Mouse (Mus musculus) skeletal muscle tissue, adult 2 months (tissue): ENCODE measurements around the gene Atp6v1c2.
A peak's percentile ranks its signal among the peaks of the same experiment; 100 is the strongest.

Experiments used
- DNase-seq: peaks from one replicate; pipeline ENCODE4 v3.0.0-alpha.2; 2012; ENCODE audit warnings: low read depth, low spot score

Atp6v1c2 gene

GRCm38 (mm10) chr12:17329259-17329658, at the start of gene Atp6v1c2:
Gene Atp6v1c2 (minus strand): TSS chr12:17329359.
- no peak for DNase-seq

DNA sequence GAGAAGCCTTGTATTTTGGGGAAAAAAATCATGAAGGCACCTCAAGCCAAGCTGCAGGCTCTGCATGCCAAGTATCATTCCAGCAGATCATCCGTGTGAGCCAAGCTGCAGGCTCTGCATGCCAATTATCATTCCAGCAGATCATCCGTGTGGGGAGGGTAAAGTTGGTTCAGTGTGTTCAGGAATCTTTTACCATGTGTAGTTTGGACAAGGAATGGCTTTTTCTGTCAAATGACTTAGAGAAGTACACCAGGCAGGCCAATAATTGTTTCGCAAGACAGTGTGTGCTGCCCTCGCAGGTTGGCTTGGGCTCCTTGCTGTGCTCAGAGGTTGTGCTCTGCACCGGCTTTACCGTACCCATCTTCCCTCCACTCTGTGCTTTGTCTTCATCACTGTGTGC, 47.4 kb upstream of the Atp6v1c2 start:
- no peak for DNase-seq

DNA sequence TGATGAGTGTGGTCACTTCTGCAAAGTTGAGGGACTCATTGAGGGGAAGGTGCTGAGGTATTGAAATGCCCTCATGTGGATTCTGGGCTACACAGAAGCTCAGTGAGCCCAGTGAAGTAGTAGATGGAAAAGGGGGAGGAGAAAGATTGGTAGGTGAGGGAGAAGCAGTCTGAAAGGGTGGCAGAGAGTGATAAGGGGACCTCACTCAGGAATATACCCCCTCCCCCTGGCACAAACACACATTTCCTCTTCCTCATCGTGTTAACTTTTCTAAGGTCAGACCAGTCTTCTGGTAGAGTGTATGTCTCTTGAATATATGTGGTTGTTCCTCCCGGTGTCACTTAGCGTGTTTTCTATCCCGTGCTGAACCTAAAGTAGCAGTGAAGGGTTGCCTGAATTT, 46.1 kb upstream of the Atp6v1c2 start:
- no peak for DNase-seq

DNA sequence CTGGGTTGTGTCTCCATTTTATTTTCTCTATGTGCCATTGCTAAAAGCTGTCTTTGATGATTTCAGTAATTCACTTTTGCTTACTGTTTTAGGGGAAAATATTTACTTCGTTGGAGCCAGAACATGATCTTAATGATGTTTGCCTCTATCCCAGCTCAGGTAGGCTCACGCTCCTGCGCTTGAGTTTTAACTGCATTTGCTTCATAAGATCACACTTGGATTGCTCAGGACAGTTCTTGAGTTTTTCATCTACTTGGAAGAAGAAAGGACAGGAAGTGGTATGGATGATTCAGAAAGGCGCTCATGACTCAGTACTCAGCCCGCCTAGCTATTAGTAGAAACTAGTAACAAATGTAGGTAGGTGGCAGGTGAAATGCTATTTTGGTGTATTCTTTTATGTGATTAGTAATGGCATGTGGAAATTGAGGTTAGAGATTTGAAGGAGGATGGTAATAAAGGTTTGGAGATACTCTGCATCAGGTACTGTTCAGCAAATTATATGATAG, 44.4 kb upstream of the Atp6v1c2 start:
- DNase-seq, result no peak

GRCm38 (mm10) chr12:17372696-17373095, 43.5 kb upstream of the Atp6v1c2 start:
- DNase-seq, result no peak

DNA sequence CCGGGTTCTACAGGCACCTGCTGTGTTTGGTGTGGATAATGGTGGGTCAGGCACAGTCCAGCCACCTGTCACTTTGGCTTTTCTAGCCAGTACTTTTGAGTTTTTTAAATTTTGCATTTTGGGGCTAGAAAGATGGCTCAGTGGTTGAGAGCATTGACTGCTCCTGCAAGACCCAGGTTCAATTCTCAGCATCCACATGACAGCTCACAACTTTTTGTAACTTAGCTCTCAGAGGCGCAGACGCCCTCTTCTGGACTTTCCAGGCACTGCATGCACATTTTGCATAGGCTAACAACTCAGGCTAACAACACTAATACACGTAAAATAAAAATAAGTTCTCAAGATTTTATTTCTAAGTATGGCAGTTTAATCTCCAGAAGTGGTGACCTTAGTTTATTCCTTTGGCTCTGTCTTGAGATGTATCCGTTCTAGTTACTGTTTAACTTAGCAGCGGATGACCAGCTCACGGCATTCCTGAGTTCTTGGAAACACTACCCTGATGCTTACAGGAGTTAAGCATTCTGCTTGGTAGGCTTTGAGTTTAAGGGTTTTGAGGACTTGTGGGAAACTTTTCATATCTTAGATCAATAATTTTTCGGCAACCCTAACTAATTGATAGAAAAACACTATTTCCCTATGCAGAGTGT, 42.6 kb upstream of the Atp6v1c2 start:
- DNase-seq, result no peak

GRCm38 (mm10) chr12:17369551-17370325, 40.6 kb upstream of the Atp6v1c2 start:
- no peak for DNase-seq

DNA sequence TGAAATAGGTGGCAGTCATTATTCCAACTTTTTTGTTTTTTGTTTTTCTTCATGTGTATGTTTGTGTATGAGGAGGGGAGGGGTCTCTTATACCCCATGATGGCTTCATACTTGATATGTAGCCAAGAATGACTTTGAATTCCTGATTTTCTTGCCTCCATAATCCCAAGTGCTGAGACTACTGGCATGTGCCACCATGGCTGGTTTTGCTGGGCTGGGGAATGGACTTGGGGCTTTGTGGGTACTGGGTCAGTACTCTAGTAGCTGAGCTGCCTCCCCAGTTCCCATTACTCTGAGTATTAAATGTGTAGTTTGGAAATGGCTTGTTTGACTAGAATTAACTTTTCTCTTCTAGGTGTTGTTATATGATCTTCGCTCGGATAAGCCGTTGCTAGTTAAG, 40.0 kb upstream of the Atp6v1c2 start:
- no peak for DNase-seq

DNA sequence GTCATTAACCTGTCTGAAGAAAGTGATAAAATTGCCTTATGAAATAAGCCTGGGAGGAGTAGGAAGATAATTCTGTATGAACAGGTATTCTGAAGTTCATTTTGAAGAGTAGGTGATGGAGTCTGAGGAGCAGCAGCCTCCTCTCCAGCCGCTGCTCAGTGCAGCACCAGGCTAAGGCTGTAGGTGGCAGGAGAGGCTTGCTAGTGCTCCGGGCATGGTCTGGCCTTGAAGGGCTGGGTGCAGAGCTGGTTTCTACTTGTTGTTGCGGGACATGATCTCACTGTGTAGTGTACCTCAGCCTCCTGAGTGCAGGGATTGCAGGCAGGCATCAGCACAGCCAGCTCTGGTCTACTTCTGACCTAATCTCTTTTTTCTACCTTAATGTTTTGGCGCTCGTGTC, 37.8 kb upstream of the Atp6v1c2 start:
- no peak for DNase-seq

GRCm38 (mm10) chr12:17362316-17362715, 33.2 kb upstream of the Atp6v1c2 start:
- no peak for DNase-seq

- no peak for DNase-seq
Observed at GRCm38 (mm10) chr12:17360650-17361049, 31.5 kb upstream of the Atp6v1c2 start.

- no peak for DNase-seq
Observed at GRCm38 (mm10) chr12:17360104-17360503, 30.9 kb upstream of the Atp6v1c2 start.

DNA sequence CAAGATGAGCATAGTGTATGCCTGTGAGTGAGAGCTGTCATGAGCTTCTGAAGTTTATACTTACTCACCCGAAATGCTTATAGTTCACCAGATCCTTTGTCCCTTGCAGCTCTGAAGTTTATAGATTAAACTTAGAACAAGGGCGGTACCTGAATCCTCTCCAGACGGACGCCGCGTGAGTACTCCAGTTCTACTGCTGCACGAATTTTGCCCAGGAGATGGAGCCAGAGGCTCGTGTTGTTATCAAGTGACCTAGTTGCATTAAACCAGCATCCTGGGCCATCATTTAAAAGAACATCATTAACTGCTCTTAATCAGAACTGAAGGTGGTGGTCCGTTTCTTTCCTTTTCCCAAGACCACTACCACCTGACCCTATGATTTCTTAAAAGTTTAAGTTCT, 29.8 kb upstream of the Atp6v1c2 start:
- no peak for DNase-seq

GRCm38 (mm10) chr12:17357795-17358194, 28.6 kb upstream of the Atp6v1c2 start:
- no peak for DNase-seq

- no peak for DNase-seq
Observed at GRCm38 (mm10) chr12:17356853-17357252, 27.7 kb upstream of the Atp6v1c2 start.

GRCm38 (mm10) chr12:17350106-17350505, 20.9 kb upstream of the Atp6v1c2 start:
- no peak for DNase-seq

- DNase-seq, result peak; percentile 88
Observed at GRCm38 (mm10) chr12:17348048-17349036, 19.2 kb upstream of the Atp6v1c2 start, which contains the start of gene Nol10. Gene Nol10 (plus strand): TSS chr12:17348458.

- DNase-seq, result no peak
Observed at GRCm38 (mm10) chr12:17347327-17348047, 18.3 kb upstream of the Atp6v1c2 start.

DNA sequence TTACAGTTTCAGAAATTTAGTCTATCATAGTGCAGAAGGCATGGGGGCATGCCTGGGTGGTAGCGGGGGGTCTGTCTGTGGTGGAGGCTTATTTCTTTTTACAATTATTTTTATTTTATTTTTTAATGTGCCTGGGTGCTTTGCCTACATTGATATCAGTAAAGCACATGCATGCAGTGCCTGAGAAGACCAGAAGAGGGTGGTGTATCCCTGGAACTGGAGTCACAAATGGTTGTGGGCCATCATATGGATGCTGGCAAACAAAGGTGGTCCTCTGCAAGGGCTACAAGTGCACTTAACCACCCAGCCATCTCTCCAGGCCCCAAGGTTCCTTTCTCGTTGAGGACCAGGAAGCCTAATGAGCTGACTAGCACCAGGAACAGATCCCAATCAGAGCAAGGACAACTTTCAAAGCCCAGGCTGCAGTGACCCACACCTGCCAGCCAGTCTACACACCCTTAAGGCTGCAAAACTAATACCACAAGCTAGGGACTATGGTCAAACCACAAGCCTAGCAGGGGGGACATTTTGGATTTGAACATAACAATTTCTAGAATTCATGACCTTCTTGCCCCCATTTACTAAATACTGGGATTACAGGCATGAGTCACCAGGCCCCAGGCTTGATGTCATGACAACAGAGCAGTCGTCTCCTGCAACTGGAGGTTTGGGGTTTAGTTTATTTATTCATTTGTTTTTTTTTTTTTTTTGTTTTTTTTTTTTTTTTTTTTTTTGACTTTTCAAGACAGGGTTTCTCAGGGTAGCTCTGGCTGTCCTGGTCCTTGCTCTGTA, 10.2 kb upstream of the Atp6v1c2 start:
- no peak for DNase-seq

- no peak for DNase-seq
Observed at GRCm38 (mm10) chr12:17338338-17338737, 9.2 kb upstream of the Atp6v1c2 start.
